Mouse (Mus musculus) liver, postnatal 0 days (tissue): ENCODE measurements around the gene Extl2.

Source experiments
- CTCF ChIP-seq: sonication (generic); IDR thresholded peaks from 2 replicates; pipeline ENCODE4 v1.5.1; 2016; ENCODE audit warnings: antibody characterized with exemption, low read depth
- EP300 ChIP-seq: IDR thresholded peaks from 2 replicates; pipeline ENCODE4 v1.6.1; 2016; ENCODE audit warnings: antibody characterized with exemption, low read depth, mild to moderate bottlenecking

- TF ChIP-seq CTCF (no peak), EP300 (no peak)
Observed at GRCm38 (mm10) chr3:116025701-116026100, 18.4 kb downstream of the Extl2 start.
